ENCODE assay signal across 8 mouse cellular contexts in the genomic region with DNA sequence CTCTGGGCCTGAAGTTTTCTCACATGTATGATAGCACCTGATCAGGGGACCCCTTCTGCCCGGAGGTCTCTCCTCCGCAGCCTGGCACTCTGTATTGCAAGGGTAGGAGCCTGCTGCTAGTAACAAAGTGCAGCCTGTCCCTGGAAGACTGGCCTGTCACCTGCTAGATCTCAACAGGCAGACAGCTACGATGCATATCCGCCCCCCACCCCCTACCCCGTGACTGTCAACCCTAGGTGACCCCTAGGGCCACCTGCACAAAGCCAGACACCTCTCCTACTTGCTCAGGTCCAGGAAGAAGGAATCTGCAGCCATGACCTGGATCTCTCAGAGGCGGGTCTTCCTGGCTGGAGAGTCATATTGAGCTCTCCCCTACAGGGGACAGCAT. TPM values are rescaled to one million over a fixed set of nuclear protein-coding genes. Genes with fewer than 3 reads are reported as not detected.
DNase-seq lines count a peak whose midpoint lies in the region; ATAC-seq lines count a peak whose summit lies in the region.

No protein-coding gene starts in this region.

- no peak for ATAC-seq in heart, embryonic 15.5 days (replicated peaks; ENCODE audit: insufficient number of reproducible peaks, insufficient read depth, low FRiP score, low read depth)
- ATAC-seq in neural tube, embryonic 13.5 days (ENCODE audit: low read depth): peak; percentile 15; the same call in 1 of the 2 replicates
- no peak for ATAC-seq in limb, embryonic 15.5 days (ENCODE audit: insufficient number of reproducible peaks, low FRiP score, low TSS enrichment, low read depth)

- H3K9me3 ChIP-seq in heart, embryonic 15.5 days (replicated peaks): no peaks in the 10 kb centered on the region
- H3K9me3 ChIP-seq in neural tube, embryonic 13.5 days: no peaks in the 10 kb centered on the region
- no peaks in the 10 kb centered on the region for H3K9me3 ChIP-seq in limb, embryonic 15.5 days

- intact Hi-C loops in left cerebral cortex, postnatal 36 days (cut with DNase I): no loop called here
- intact Hi-C loops in gastrocnemius, postnatal 36 days (cut with DNase I): no loop called here
- intact Hi-C loops in left cerebral cortex, postnatal 25 days (cut with DNase I): loop anchor here (2.0 kb wide), 1 partner anchor 16 kb away; no protein-coding TSS in a partner anchor

- H3K27me3 ChIP-seq in heart, embryonic 15.5 days: no peaks in the 10 kb centered on the region
- no peaks in the 10 kb centered on the region for H3K27me3 ChIP-seq in neural tube, embryonic 13.5 days
- H3K27me3 ChIP-seq in limb, embryonic 15.5 days: no peaks in the 10 kb centered on the region

- DNase-seq in heart, adult 18-20 months: no peak
- DNase-seq in neural tube, embryonic 10.5 days (ENCODE audit: extremely low spot score, low spot score): no peak
- DNase-seq in left cerebral cortex, postnatal 36 days (ENCODE audit: low spot score in 2 of 2): no peak
- DNase-seq in gastrocnemius, postnatal 36 days: no peak
- DNase-seq in left cerebral cortex, postnatal 25 days (ENCODE audit: low spot score in 2 of 2): no peak

- H3K36me3 ChIP-seq in heart, embryonic 15.5 days: no peaks in the 10 kb centered on the region
- no peaks in the 10 kb centered on the region for H3K36me3 ChIP-seq in neural tube, embryonic 13.5 days
- no peaks in the 10 kb centered on the region for H3K36me3 ChIP-seq in limb, embryonic 15.5 days

- WGBS in heart, embryonic 15.5 days: 70% methylated on average over 6 of the region's 6 CpGs
- WGBS in neural tube, embryonic 13.5 days: 85% methylated on average over 6 of the region's 6 CpGs
- 73% methylated on average over 6 of the region's 6 CpGs for WGBS in limb, embryonic 15.5 days

- 0 out of 2 replicates have a peak overlapping the region, but pooled peaks have one; percentile 16 for H3K9ac ChIP-seq in heart, embryonic 15.5 days
- no peak overlapping the region; the same call in 1 of the 2 replicates for H3K9ac ChIP-seq in neural tube, embryonic 13.5 days
- no peak overlapping the region for H3K9ac ChIP-seq in limb, embryonic 15.5 days

- no peak overlapping the region for H3K4me3 ChIP-seq in heart, embryonic 15.5 days
- no peak overlapping the region for H3K4me3 ChIP-seq in neural tube, embryonic 13.5 days
- no peak overlapping the region for H3K4me3 ChIP-seq in limb, embryonic 15.5 days

- peaks cover 51% of the 10 kb centered on the region for H3K4me1 ChIP-seq in heart, embryonic 15.5 days (replicated peaks)
- H3K4me1 ChIP-seq in neural tube, embryonic 13.5 days (replicated peaks): peaks cover 33% of the 10 kb centered on the region
- H3K4me1 ChIP-seq in limb, embryonic 15.5 days: peaks cover 54% of the 10 kb centered on the region

- no peak overlapping the region for H3K4me2 ChIP-seq in heart, embryonic 15.5 days
- H3K4me2 ChIP-seq in neural tube, embryonic 13.5 days: no peak overlapping the region
- no peak overlapping the region for H3K4me2 ChIP-seq in limb, embryonic 15.5 days

- H3K27ac ChIP-seq in heart, embryonic 15.5 days: peak overlapping the region; percentile 84
- H3K27ac ChIP-seq in neural tube, embryonic 13.5 days (replicated peaks): no peak overlapping the region
- H3K27ac ChIP-seq in limb, embryonic 15.5 days: 0 out of 2 replicates have a peak overlapping the region, but pooled peaks have one; percentile 57

RNA-seq across cellular contexts. Expression of a gene that starts 47.4 kb away (rescaled TPM):
- polyA plus RNA-seq in heart, embryonic 15.5 days (2015; fragmentation: Nextera tagmentation; extraction: Ambion mirVana): 53.5 and 65.9 TPM in 2 replicates
- 10 to 100 TPM; 55.1 to 67.8 TPM for total RNA-seq in heart, adult 18-20 months (2021)
- 66.7 and 69.8 TPM in 2 replicates for polyA plus RNA-seq in neural tube, embryonic 13.5 days (2015; fragmentation: Nextera tagmentation; extraction: Ambion mirVana)
- 81.6 and 85.1 TPM in 2 replicates for polyA plus RNA-seq in limb, embryonic 15.5 days (2015; fragmentation: Nextera tagmentation; extraction: Ambion mirVana)
- total RNA-seq in left cerebral cortex, postnatal 36 days (2021): 10 to 100 TPM; 90.5 to 98.8 TPM
- total RNA-seq in gastrocnemius, postnatal 36 days (2021): 10 to 100 TPM; 70.8 to 71.1 TPM
- total RNA-seq in left cerebral cortex, postnatal 25 days (2021): 10 to 100 TPM; 82.0 to 86.8 TPM

RNA-seq across cellular contexts. Expression of a gene that starts 56.5 kb away (rescaled TPM):
- 25.1 and 35.1 TPM in 2 replicates for polyA plus RNA-seq in heart, embryonic 15.5 days (2015; fragmentation: Nextera tagmentation; extraction: Ambion mirVana)
- total RNA-seq in heart, adult 18-20 months (2021): 10 to 100 TPM in 1 of 2 experiments, 1 to 10 TPM in 1; 7.2 to 10.6 TPM
- 21.1 and 23.3 TPM in 2 replicates for polyA plus RNA-seq in neural tube, embryonic 13.5 days (2015; fragmentation: Nextera tagmentation; extraction: Ambion mirVana)
- 28.4 and 31.3 TPM in 2 replicates for polyA plus RNA-seq in limb, embryonic 15.5 days (2015; fragmentation: Nextera tagmentation; extraction: Ambion mirVana)
- total RNA-seq in left cerebral cortex, postnatal 36 days (2021): 10 to 100 TPM; 11.6 to 13.3 TPM
- 1 to 10 TPM; 4.5 to 5.0 TPM for total RNA-seq in gastrocnemius, postnatal 36 days (2021)
- total RNA-seq in left cerebral cortex, postnatal 25 days (2021): 10 to 100 TPM in 1 of 2 experiments, 1 to 10 TPM in 1; 9.5 to 14.6 TPM

RNA-seq across cellular contexts. Expression of a gene that starts 59.0 kb away (rescaled TPM):
- polyA plus RNA-seq in heart, embryonic 15.5 days (2015; fragmentation: Nextera tagmentation; extraction: Ambion mirVana): 3.2 and 4.2 TPM in 2 replicates
- 1 to 10 TPM; 2.6 to 2.8 TPM for total RNA-seq in heart, adult 18-20 months (2021)
- polyA plus RNA-seq in neural tube, embryonic 13.5 days (2015; fragmentation: Nextera tagmentation; extraction: Ambion mirVana): 1.6 and 2.3 TPM in 2 replicates
- 3.4 and 5.2 TPM in 2 replicates for polyA plus RNA-seq in limb, embryonic 15.5 days (2015; fragmentation: Nextera tagmentation; extraction: Ambion mirVana)
- total RNA-seq in left cerebral cortex, postnatal 36 days (2021): 1 to 10 TPM; 3.0 to 4.1 TPM
- total RNA-seq in gastrocnemius, postnatal 36 days (2021): 1 to 10 TPM in 1 of 2 experiments, under 1 TPM in 1; 0.99 to 1.0 TPM
- total RNA-seq in left cerebral cortex, postnatal 25 days (2021): 1 to 10 TPM; 2.5 to 3.0 TPM
